Mouse (Mus musculus) embryonic stem cell, embryonic (primary cell): Measurements from ENCODE around the gene Pou6f1.

Source experiments
- CTCF ChIA-PET, 4 experiments: fragments of 300-600 bp in 2 of 4; fragments of 350-600 bp in 2 of 4; sonication (Branson Sonifier 250); formaldehyde crosslinking; loops; one replicate each; lab custom pipeline; 2022; ENCODE audit warnings: inconsistent platforms in 2 of 4; lab: Charles Lee
- POLR2A ChIA-PET, 4 experiments: fragments of 300-600 bp in 2 of 4; fragments of 350-600 bp in 2 of 4; sonication (Branson Sonifier 250); formaldehyde crosslinking; loops; one replicate each; lab custom pipeline; 2022; ENCODE audit warnings: antibody characterized with exemption in 4 of 4, inconsistent platforms in 1 of 4; lab: Charles Lee

Gene Pou6f1

DNA sequence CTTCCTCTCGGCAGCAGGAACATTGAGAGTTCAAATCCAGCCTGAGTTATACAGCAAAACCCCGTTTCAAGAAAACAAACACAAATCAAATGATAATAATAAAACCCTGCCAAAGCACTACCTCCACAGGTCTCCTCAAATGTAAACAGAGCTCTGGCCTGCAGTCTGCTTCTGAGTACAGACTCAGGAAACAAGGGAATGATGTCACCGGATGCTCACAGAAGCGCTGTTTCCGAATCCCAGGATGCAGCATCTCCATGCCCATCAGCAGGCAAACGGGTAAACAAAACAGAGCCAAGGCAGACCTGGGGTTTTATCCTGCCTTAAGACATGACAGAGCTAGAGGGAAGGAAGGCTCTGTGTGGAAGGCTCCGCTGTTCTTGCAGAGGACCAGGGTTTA, 29.0 kb upstream of the Pou6f1 start:
- ChIA-PET CTCF (interaction anchor here in 2 of 4 experiments (0.9 to 1.6 kb wide), 2 partner anchors 54 to 171 kb away, joined by 5 to 6 read pairs; no protein-coding TSS in a partner anchor), POLR2A (interaction anchor here (0.5 to 7.4 kb wide), 14 partner anchors 8 to 409 kb away, joined by 3 to 121 read pairs (median 12); partner anchors contain the start of genes Smagp (in 4 of the 4) and Dazap2 (in 3 of the 4))

DNA sequence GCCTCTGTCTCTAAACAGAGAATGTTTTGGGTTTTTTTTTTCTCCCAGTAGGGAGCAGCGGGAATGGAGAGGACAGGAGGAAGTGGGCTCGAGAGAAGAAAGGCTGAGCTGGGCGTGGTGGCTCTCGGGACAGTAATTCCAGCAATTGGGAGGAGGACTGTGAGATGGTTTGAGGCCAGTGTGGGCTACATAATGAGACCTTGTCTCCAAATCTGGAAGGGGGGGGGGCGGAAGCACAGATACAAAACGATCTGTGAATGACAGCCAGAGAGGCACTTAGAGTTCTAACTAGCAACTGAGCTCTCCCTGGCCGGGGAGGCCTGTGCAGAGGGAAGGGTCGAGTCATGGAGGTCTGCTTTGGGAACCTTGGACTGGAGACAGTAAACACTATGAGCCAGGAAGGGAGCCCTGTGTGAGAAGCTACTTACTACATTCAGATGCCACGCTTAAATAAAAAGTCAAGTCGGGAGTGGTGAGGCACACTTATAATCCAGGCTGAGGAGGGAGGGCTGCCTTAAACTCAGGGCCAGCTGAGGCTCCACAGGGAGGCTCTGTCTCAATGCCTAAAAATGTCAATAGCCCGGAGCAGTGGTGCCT, 28.1 kb upstream of the Pou6f1 start:
- CTCF ChIA-PET, result interaction anchor here (0.6 to 1.6 kb wide), 19 partner anchors 9 to 1731 kb away, joined by 3 to 9 read pairs (median 5); partner anchors contain the start of genes Cox14 (in 1 of the 4), Dazap2 (in 1 of the 4) and Smagp (in 1 of the 4)
- POLR2A ChIA-PET, result interaction anchor here (0.5 to 7.4 kb wide), 43 partner anchors 7 to 1615 kb away, joined by 3 to 121 read pairs (median 4); partner anchors contain the start of genes Smagp (in 4 of the 4), Dazap2 (in 3 of the 4) and Pou6f1 (in 1 of the 4)

DNA sequence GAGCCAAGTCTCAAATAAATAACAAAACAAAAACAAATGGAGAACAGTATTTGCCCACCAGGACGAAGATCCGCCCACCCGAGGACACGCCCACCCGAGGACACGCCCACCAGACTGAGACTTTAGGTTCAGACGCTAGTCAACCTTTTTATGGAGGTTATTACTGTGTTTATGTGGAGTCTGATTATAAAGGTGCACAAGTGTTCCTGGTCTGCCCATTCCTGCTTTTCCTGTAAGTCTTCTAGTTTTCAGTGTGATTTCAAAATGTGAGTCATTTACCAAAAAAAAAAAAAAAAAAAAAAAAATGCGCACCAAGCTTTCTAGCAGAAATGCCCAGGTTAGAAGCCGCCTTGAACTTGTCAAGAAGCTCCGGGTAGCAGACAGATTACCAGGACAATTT, 27.5 kb upstream of the Pou6f1 start:
- ChIA-PET CTCF (interaction anchor here in 3 of 4 experiments (0.6 to 1.6 kb wide), 14 partner anchors 10 to 902 kb away, joined by 3 to 9 read pairs (median 5); partner anchors contain the start of genes Cox14 (in 1 of the 3), Dazap2 (in 1 of the 3) and Smagp (in 1 of the 3)), POLR2A (interaction anchor here (0.5 to 7.4 kb wide), 39 partner anchors 8 to 1081 kb away, joined by 3 to 121 read pairs (median 4); partner anchors contain the start of genes Smagp (in 4 of the 4) and Dazap2 (in 3 of the 4))

DNA sequence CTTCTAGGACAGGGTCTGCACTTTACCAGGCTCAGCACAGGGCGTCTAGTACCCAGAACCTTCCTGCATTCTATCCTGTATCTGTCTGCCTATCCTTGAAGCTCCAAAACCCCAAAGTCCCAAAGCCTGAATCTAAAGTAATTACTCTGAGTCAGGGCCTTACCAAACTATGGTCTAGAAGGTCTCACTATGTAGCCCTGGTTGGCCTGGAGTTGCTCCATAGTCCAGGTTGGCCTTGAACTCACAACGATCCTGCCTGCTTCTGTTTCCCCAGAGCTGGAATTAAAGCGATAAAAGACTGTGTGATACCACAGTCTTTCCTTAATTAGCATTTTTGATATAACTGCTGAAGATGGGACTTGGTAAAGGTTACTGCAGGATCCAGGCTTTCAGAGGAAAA, 24.7 kb upstream of the Pou6f1 start:
- POLR2A ChIA-PET, result interaction anchor here (0.5 to 3.5 kb wide), 11 partner anchors 8 to 899 kb away, joined by 3 to 18 read pairs (median 4); partner anchors contain the start of genes Dazap2 (in 3 of the 4) and Cox14 (in 1 of the 4)
- CTCF ChIA-PET, result interaction anchor here in 2 of 4 experiments (0.8 to 1.4 kb wide), 3 partner anchors 12 to 59 kb away, joined by 4 to 6 read pairs (median 4); partner anchors contain the start of gene Smagp (in 1 of the 2)

DNA sequence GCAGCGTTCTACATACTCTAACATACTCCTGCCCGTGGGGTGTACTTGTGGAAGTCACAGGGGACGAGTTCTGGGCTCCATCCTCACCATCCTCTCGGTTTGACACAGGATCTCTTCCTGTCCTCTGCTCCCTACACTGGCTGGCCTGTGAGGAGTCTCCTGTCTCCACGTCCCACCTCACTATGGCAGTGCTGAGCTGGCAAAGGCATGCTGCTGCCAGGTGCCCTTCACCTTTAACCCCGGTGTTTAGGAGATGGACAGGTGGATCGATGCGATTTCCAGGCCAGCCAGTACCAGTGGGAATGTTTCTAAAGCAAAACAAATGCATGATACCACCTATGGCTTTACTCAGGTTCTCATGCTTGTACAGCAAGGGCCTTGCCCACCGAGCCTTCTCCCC, 24.0 kb upstream of the Pou6f1 start:
- ChIA-PET POLR2A (interaction anchor here in 2 of 4 experiments (0.6 to 3.5 kb wide), 6 partner anchors 8 to 151 kb away, joined by 3 to 18 read pairs (median 5); partner anchors contain the start of gene Dazap2 (in 2 of the 2)), CTCF (interaction anchor here in 1 of 4 experiments (0.8 to 1.4 kb wide), 2 partner anchors 13 to 37 kb away, joined by 4 read pairs; partner anchors contain the start of gene Smagp)

DNA sequence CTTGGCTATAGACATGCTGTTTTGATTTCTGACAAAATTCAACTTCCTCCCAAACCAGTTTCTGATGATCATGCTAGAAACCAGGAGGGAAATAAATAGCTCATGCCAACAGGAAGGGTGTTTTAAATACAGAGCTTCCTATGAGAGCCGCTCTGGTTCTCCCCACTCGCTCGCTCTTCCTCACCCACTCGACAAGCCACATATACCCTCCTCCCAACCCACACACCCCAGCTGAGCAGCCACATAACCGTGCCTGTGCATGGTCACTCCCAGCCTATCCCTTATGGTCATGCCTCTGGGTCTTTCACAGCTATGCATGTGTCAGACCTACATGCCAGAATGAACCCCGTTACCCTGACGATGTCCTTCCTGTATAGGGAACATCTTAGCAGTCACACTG, 22.4 kb upstream of the Pou6f1 start:
- CTCF ChIA-PET, result interaction anchor here in 3 of 4 experiments (0.5 to 0.8 kb wide), 5 partner anchors 16 to 659 kb away, joined by 3 to 11 read pairs (median 4); no protein-coding TSS in a partner anchor
- POLR2A ChIA-PET, result interaction anchor here in 3 of 4 experiments (0.5 to 2.9 kb wide), 13 partner anchors 8 to 1205 kb away, joined by 3 to 13 read pairs (median 4); partner anchors contain the start of gene Smagp (in 2 of the 3)

DNA sequence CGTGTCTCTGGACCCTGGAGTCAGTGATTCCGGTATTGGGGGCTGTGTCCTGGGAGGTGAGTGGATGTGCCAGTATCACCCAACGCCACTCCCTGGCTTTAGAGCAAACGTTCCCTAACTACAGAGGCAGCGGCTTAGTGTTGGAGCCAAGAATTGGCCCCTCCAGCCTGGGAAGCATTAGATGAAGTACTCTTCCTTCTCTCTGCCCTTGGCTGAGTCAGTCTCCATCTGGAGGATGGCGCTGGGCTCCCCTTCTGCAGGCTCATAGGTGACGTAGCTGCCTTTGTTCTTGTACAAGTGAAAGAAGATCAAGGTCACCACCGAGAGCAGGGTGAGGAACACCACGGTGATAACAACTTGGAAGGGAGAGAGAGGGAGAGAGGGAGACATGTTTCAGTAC, 21.9 kb upstream of the Pou6f1 start:
- ChIA-PET CTCF (interaction anchor here in 2 of 4 experiments (0.8 kb wide), 2 partner anchors 16 to 62 kb away, joined by 3 to 11 read pairs; no protein-coding TSS in a partner anchor), POLR2A (interaction anchor here in 3 of 4 experiments (0.5 to 2.9 kb wide), 13 partner anchors 8 to 1204 kb away, joined by 3 to 13 read pairs (median 4); partner anchors contain the start of gene Smagp (in 2 of the 3))

DNA sequence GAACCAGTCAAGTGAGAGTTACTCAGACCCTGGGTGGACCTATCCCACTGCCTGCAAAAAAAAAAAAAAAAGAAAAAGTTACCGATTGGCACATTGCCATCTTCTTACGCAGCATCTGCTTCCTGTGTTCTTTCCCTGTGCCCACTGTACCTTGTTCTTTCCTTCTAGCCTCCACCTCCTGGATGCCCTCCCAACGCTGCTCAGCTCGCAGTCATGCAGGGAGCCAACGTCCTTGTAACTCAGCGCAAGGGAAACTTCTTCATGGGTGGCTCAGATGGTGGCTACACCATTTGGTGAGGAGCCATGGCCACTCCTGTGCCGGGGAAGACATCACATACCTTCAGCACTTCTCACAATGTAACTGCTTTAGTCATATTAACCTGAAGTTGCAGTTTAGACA, 19.4 kb upstream of the Pou6f1 start:
- POLR2A ChIA-PET, result interaction anchor here in 2 of 4 experiments (0.7 to 7.2 kb wide), 4 partner anchors 9 to 31 kb away, joined by 13 to 121 read pairs (median 46); partner anchors contain the start of gene Smagp (in 1 of the 2)

DNA sequence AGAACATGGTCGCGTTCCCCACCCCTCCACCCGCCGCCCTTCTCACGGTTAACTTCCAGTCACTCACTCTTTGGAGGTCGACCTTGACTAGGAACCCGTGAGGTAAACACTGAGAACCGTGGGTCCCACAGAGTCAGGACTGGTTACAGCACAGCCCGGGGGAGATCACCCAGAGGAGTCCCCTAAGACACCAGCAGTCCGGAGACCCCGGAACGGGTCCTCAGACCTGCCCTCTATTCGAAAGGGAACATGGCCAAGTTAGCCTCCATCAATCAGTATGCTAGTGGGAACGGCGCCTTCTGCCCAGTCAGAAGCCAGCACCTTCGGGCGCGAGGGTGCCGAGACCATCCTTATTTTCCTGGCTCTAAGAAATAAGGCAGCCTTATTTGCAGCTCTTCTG, 16.4 kb upstream of the Pou6f1 start:
- ChIA-PET CTCF (interaction anchor here (0.6 to 2.1 kb wide), 8 partner anchors 12 to 288 kb away, joined by 3 to 19 read pairs (median 4); partner anchors contain the start of gene Smagp (in 1 of the 4)), POLR2A (interaction anchor here (0.6 to 7.2 kb wide), 74 partner anchors 8 to 1387 kb away, joined by 3 to 121 read pairs (median 4); partner anchors contain the start of genes Smagp (in 3 of the 4), Pou6f1 (in 2 of the 4), Acvr1b (in 1 of the 4) and Cox14 (in 1 of the 4))

More for the DNA sequence above, 19.4 kb upstream of the Pou6f1 start:
- CTCF ChIA-PET, result no interaction called here

DNA sequence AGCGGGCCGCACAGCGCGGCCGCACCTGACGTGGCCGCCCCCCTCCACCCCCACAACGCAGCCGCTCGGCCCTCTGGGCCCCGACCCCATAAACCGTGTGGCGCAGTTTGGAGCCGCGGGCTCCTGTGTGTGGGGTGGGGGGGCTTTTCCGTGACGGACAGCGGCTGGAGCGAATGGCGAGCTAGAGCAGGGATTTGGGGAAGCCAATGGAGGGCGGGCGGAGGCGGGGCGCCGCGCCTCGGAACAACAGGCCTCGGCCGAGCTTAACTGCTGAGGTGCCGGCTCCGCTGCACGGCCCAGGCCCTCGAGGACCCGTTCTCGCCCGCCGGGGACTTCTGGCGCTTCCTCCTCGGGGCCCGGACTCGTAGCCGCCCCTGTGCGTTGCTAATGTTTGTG, 16.0 kb upstream of the Pou6f1 start:
- POLR2A ChIA-PET, result interaction anchor here (0.5 to 7.2 kb wide), 92 partner anchors 8 to 1388 kb away, joined by 3 to 121 read pairs (median 4); partner anchors contain the start of genes Pou6f1 (in 3 of the 4), Smagp (in 3 of the 4), Tfcp2 (in 2 of the 4) and Acvr1b (in 1 of the 4)
- CTCF ChIA-PET, result interaction anchor here (0.6 to 2.1 kb wide), 14 partner anchors 14 to 395 kb away, joined by 3 to 19 read pairs (median 4); partner anchors contain the start of genes Pou6f1 (in 1 of the 4), Smagp (in 1 of the 4) and Tfcp2 (in 1 of the 4)

DNA sequence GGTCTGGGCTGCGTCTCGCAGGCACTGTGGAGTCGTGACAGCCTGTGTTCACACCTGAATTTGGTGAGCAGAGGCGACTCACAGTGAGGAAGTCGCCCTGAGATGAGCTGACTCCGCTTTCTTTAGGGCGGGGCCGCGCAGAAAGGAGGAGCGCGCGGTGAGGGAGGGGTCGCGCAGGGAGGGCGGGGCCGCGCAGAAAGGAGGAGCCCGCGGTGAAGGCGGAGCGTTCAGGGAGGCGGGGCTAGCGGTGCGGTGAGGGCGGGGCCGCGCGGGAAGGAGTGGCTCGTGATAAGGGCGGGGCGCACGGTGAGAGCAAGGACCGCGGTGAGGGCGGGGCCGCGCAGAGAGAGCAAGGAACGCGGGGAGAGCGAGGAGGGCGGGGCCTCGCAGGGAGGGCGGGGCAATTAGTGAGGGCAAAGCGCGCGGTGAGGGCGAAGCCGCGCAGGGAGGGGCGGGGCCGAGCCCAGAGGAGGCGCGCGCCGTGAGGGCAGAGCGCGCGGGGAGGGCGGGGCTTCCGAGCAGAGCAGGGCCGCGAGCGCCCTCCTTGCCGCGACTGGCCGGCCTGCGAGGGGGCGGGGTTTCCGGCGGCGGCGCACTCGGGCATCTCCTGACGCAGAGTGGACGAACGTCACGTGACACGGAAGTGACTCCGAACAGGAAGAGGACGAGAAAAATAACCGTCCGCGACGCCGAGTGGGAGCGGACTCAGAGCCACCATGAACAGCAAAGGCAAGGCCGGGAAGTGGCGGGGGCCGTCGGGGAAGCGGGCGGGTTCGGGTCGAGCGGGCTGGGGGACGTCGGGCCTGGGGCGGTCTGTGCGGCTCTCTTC, 15.4 kb upstream of the Pou6f1 start, which contains the start of gene Dazap2:
Gene Dazap2, plus strand, starts transcription at position 354 of the 829 bp plus-strand sequence.
- ChIA-PET POLR2A (interaction anchor here (0.5 to 7.2 kb wide), 90 partner anchors 8 to 1222 kb away, joined by 3 to 121 read pairs (median 4); partner anchors contain the start of genes Pou6f1 (in 3 of the 4), Smagp (in 3 of the 4), Tfcp2 (in 2 of the 4) and Letmd1 (in 1 of the 4)), CTCF (interaction anchor here (0.5 to 2.1 kb wide), 32 partner anchors 9 to 1264 kb away, joined by 3 to 19 read pairs (median 4); partner anchors contain the start of genes Slc4a8 (in 2 of the 4), Bin2 (in 1 of the 4), Pou6f1 (in 1 of the 4) and Smagp (in 1 of the 4))

DNA sequence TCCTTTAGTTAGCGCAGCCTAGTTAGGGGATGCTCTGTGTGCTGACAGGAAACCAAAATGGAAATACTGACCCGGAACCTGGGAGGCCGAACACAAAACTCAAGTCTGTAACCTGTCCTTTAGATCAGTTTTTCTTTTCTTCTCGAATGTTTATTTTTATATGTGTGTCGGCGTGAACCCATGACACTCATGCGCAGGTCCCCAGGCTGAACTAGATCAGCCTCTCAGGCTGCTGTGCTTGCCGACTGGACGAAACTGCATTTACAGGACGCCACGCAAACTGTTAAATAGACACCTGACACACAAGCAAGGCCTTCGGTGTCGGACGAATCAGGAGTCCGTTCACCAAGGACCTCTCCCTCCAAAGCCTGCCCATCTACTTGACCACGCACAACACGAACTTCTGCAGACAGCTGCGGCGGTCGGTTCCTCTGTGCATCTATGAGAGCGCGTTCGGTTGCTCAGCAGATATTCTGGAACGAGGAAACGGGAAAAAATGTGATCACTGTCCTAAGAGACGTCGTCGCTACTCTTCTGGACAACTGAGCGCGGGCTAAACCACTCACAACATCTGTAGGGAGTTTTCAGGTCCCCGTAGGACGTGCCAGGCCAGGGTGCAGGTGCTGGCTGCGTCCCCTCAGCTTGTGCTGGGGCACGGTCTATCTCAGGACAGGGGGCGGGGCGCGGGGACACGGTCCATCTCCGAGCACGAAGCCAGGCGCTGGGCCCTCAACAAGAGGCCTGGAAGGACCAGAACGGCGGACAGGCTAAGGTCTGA, 14.6 kb upstream of the Pou6f1 start:
- CTCF ChIA-PET, result interaction anchor here (0.5 to 3.6 kb wide), 52 partner anchors 8 to 1265 kb away, joined by 3 to 30 read pairs (median 4); partner anchors contain the start of genes Pou6f1 (in 2 of the 4), Slc4a8 (in 2 of the 4), Bin2 (in 1 of the 4) and Smagp (in 1 of the 4)
- POLR2A ChIA-PET, result interaction anchor here in 3 of 4 experiments (0.6 to 7.2 kb wide), 70 partner anchors 10 to 963 kb away, joined by 3 to 121 read pairs (median 4); partner anchors contain the start of genes Pou6f1 (in 3 of the 3), Smagp (in 2 of the 3), Tfcp2 (in 2 of the 3) and Cela1 (in 1 of the 3)

DNA sequence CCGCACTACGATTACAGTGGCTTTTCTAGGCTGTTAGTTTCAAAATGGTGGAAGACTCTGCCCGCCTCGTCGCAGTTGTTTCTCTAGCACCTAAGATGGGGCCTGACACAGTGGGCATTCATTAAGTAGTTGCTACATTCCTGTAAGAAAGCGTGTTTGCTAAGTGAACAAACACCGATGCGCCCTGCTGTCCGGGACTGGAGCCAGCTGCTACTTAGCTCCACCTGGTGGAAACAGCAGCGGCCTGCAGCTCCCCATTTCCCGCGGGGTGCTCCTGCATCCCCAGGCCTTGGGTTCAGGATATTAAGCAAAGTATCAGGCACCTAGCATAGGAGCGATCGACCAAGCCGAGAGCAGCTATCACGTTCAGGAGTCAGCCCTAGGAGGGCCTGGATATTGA, 13.8 kb upstream of the Pou6f1 start:
- CTCF ChIA-PET, result interaction anchor here (0.5 to 3.6 kb wide), 60 partner anchors 8 to 1624 kb away, joined by 3 to 30 read pairs (median 4); partner anchors contain the start of genes Pou6f1 (in 2 of the 4), Gm47841 (in 1 of the 4) and Slc4a8 (in 1 of the 4)
- POLR2A ChIA-PET, result interaction anchor here (0.5 to 7.2 kb wide), 30 partner anchors 14 to 313 kb away, joined by 3 to 121 read pairs (median 3); partner anchors contain the start of genes Pou6f1 (in 2 of the 4), Smagp (in 2 of the 4), Cela1 (in 1 of the 4) and Mettl7a1 (in 1 of the 4)

DNA sequence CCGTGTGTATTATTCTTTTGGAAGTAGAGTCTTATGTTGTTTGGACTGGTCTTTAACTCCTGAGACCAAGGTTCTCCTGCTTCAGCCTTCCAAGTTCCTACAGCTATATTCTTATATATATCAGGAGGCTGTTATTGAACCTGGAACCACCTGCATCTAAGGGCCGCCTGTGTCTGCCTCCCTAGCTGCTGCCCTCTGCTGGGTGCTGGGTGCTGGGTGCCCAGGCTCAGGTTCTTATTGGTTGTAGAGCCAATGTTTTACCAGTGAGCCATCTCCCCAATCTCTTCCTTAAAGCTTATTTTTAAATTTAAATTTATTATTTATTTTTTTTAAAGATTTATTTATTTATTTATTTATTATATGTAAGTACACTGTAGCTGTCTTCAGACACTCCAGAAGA, 12.6 kb upstream of the Pou6f1 start:
- ChIA-PET POLR2A (interaction anchor here in 2 of 4 experiments (0.8 to 7.2 kb wide), 6 partner anchors 18 to 142 kb away, joined by 3 to 121 read pairs (median 3); partner anchors contain the start of gene Tfcp2 (in 1 of the 2)), CTCF (interaction anchor here (0.6 to 3.6 kb wide), 17 partner anchors 12 to 481 kb away, joined by 3 to 30 read pairs (median 4); partner anchors contain the start of genes Pou6f1 (in 1 of the 4) and Tfcp2 (in 1 of the 4))

DNA sequence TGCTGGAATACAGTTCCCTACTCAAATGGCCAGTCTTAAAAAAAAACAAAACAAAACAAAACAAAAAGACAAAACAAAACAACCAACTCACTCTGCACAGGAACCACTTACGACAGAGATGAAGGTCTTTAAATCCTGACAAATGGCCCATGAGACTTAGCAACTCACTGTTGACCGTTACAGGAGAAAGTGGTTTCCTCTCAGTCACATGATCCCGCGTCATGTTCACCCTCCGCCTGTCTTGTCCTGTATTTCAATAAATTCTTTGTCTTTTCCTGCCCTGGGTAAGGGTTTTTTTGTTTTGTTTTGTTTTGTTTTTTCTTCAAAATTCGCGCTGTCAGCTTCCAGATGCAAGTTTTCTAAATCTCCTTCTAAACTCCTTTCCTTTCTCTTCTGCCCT, 12.2 kb upstream of the Pou6f1 start:
- POLR2A ChIA-PET, result interaction anchor here in 1 of 4 experiments (0.8 to 1.6 kb wide), 5 partner anchors 38 to 142 kb away, joined by 3 to 4 read pairs (median 3); no protein-coding TSS in a partner anchor

More for the DNA sequence above, 12.2 kb upstream of the Pou6f1 start:
- CTCF ChIA-PET, result interaction anchor here (0.6 to 3.6 kb wide), 13 partner anchors 12 to 481 kb away, joined by 3 to 30 read pairs (median 4); partner anchors contain the start of genes Pou6f1 (in 1 of the 4) and Tfcp2 (in 1 of the 4)
